In the genomic region with DNA sequence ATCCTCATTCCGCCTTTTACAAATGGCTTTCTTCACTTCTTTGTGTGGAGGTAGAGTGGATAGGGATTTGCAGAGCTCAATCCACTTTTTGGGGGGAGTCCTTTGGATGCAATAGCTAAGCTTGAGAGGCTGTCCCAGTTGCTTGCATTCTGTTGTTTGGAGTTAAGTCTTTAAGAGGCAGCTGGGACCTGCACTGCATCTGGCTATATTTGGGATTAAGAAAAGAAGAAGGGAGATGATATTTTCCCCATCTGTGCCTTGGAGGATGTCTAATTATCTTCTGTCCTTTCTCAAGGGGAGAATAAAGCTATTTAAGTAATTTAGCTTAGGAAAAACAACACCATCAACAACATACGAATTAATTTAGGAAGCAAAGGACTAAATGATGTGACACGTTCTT, we compare ENCODE assay signal across 18 mouse cellular contexts.
DNase-seq lines count a peak whose midpoint lies in the region; TF ChIP-seq lines count a peak whose summit lies in the region.
"Had no signal": no experiment of that assay in that cellular context is flagged by ENCODE, and none has a peak within 500 bp of the region (broad histone marks: within the 10 kb centered on the region; RNA-seq: fewer than 3 reads in every experiment).

No protein-coding gene starts in this region.

- H3K4me1 ChIP-seq in olfactory bulb, adult 2 months (ENCODE audit: control insufficient read depth, insufficient read depth, low read length): peaks cover 5% of the 10 kb centered on the region; the same call in 1 of the 2 replicates
- H3K4me1 ChIP-seq: embryonic facial prominence, embryonic 10.5 days; embryonic facial prominence, embryonic 12.5 days had no signal

- no peak for TF ChIP-seq POLR2A in olfactory bulb, adult 2 months (IDR thresholded peaks at IDR 0.05; ENCODE audit: insufficient read depth, low read depth, low read length)

- peak overlapping the region; percentile 37; the same call in 1 of the 2 replicates for H3K27ac ChIP-seq in olfactory bulb, adult 2 months (ENCODE audit: insufficient read depth, low read depth, low read length)
- H3K27ac ChIP-seq: embryonic facial prominence, embryonic 10.5 days; embryonic facial prominence, embryonic 12.5 days had no signal

- DNase-seq in layer of hippocampus, adult 11-12 months (ENCODE audit: low spot score): peak; percentile 34
- DNase-seq in layer of hippocampus, postnatal 36 days: no peak
- peak; percentile 69 for DNase-seq in layer of hippocampus, adult 9-11 months
- no peak for DNase-seq in layer of hippocampus, adult 9-10 months (ENCODE audit: low spot score)
- peak; percentile 70 for DNase-seq in brain, adult 2 months (ENCODE audit: low read depth, low spot score)
- DNase-seq in gastrocnemius, postnatal 4 days (ENCODE audit: low spot score in 2 of 2): no peak
- no peak for DNase-seq in lung, adult 18-20 months
- DNase-seq: adrenal gland, adult 2 months; adrenal gland, postnatal 10 days; adrenal gland, postnatal 25 days; cerebellum, adult 11-12 months; cerebellum, adult 2 months; cerebellum, adult 9-10 months; cerebellum, postnatal 10 days; cerebellum, postnatal 25 days had no signal

- 58% methylated on average over 3 of the region's 3 CpGs for WGBS in olfactory bulb, adult 2 months

- no peak overlapping the region for H3K4me3 ChIP-seq in olfactory bulb, adult 2 months (ENCODE audit: insufficient read depth, low read depth, low read length)
- H3K4me3 ChIP-seq: embryonic facial prominence, embryonic 10.5 days; embryonic facial prominence, embryonic 12.5 days had no signal

- no peak for TF ChIP-seq CTCF in olfactory bulb, adult 2 months (IDR thresholded peaks at IDR 0.05; ENCODE audit: insufficient read depth, low read depth, low read length)

Comparison
In these comparisons a context has a peak if more than half of its experiments do, and no peak if none do; other contexts are left out.
1. DNase-seq: peak in layer of hippocampus, adult 11-12 months (single experiment), layer of hippocampus, adult 9-11 months (single experiment) and brain, adult 2 months (single experiment); none in layer of hippocampus, postnatal 36 days (0 of 2), layer of hippocampus, adult 9-10 months (single experiment), gastrocnemius, postnatal 4 days (0 of 2) and lung, adult 18-20 months (0 of 2).